Mouse (Mus musculus): ENCODE measurements at regions not wholly inside any gene's neighbourhood (a gene's known extent, or its start where the extent isn't known, plus 50 kb on each side); places are given as distances from the start of the nearest gene placed in this dataset.

DNA sequence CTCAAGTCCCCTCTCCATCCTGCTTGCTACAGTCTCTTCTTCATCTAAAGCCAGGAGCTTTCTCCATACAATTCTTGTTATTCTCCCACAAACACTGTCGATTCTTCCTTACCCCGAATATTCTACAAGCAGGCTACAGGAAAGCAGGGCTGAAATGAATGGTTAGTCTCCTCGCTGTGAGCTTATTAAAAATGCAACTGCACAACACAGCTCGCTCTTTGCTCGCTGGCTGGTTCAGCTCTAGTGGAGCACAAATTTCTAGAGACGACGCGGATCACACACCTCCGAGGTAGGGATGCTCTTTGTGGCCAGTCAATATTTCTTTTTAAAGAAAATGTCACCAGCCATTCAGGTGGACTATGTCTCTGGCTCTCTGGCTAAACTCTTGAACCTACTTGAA, 425.9 kb downstream of the Nedd1 start:
- TF ChIP-seq CTCF (IDR thresholded peaks at IDR 0.05; ENCODE audit: extremely low read depth, insufficient read length, insufficient replicate concordance, low read depth, low read length) (no peak), POLR2A (IDR thresholded peaks at IDR 0.05; ENCODE audit: low read depth, low read length) (no peak)
- H3K27ac ChIP-seq (ENCODE audit: insufficient read depth, low read depth, low read length) = no peak overlapping the region
- H3K4me1 ChIP-seq (ENCODE audit: control insufficient read depth, insufficient read depth, insufficient read length, low read length) = no peaks in the 10 kb centered on the region
- H3K36me3 ChIP-seq (ENCODE audit: control insufficient read depth, insufficient read depth, low read length) = no peaks in the 10 kb centered on the region
- H3K4me3 ChIP-seq (ENCODE audit: low read depth, low read length) = no peak overlapping the region
- 93% methylated on average over 9 of the region's 9 CpGs for WGBS
- no peaks in the 10 kb centered on the region for H3K27me3 ChIP-seq (ENCODE audit: control insufficient read depth, insufficient read depth, low read length)

DNA sequence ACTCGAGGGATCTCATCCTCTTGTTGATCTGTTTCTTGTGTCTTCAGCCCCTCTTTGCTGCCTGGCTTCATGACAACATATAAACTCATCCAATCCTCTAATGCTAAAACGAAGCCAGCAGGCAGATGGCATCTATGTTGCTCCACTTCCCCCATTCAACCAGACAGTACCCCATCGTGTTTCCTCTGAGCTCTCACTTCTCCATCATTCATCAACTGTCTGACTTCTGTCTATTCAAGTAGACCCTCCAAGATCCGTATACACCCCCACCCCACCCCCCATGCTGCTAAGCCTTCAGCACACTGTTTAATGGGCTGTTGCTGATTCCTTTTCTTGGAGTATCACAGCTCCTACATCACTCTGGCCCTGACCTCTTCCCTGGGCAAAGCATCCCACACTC, 429.0 kb downstream of the Nedd1 start:
- 57% methylated on average over 4 of the region's 4 CpGs for WGBS
- Histone ChIP-seq H3K27ac (ENCODE audit: insufficient read depth, low read depth, low read length) (no peak overlapping the region), H3K4me1 (ENCODE audit: control insufficient read depth, insufficient read depth, insufficient read length, low read length) (no peaks in the 10 kb centered on the region), H3K4me3 (ENCODE audit: low read depth, low read length) (no peak overlapping the region), H3K36me3 (ENCODE audit: control insufficient read depth, insufficient read depth, low read length) (no peaks in the 10 kb centered on the region), H3K27me3 (ENCODE audit: control insufficient read depth, insufficient read depth, low read length) (no peaks in the 10 kb centered on the region)
- TF ChIP-seq POLR2A (IDR thresholded peaks at IDR 0.05; ENCODE audit: low read depth, low read length) = no peak
- TF ChIP-seq CTCF (IDR thresholded peaks at IDR 0.05; ENCODE audit: extremely low read depth, insufficient read length, insufficient replicate concordance, low read depth, low read length) = no peak

DNA sequence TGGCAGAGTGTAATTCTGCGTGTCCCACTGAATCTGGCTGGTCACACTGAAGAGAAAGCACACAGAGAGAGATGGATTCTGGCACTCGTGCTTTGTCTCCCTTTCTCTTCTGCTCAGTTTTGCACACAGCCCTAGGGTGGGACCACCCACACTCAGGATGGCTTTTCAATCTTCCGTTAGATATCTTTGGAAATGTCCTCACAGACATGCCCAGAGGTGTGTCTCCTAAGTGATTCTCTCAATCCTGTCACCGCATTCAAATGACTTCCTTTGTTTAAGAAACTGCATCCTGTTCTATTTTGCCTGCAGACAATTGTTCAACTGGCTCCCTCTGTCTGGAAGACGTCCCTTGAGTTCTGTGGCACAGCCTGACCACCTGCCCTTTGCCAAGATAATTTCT, 433.0 kb downstream of the Nedd1 start:
- H3K27me3 ChIP-seq (ENCODE audit: control insufficient read depth, insufficient read depth, low read length) = no peaks in the 10 kb centered on the region
- H3K27ac ChIP-seq (ENCODE audit: insufficient read depth, low read depth, low read length) = no peak overlapping the region
- no peaks in the 10 kb centered on the region for H3K36me3 ChIP-seq (ENCODE audit: control insufficient read depth, insufficient read depth, low read length)
- whole genome bisulfite sequencing = 68% methylated on average over 5 of the region's 5 CpGs
- no peak for TF ChIP-seq CTCF (IDR thresholded peaks at IDR 0.05; ENCODE audit: extremely low read depth, insufficient read length, insufficient replicate concordance, low read depth, low read length)
- no peak for TF ChIP-seq POLR2A (IDR thresholded peaks at IDR 0.05; ENCODE audit: low read depth, low read length)
- no peaks in the 10 kb centered on the region for H3K4me1 ChIP-seq (ENCODE audit: control insufficient read depth, insufficient read depth, insufficient read length, low read length)
- H3K4me3 ChIP-seq (ENCODE audit: low read depth, low read length) = no peak overlapping the region

DNA sequence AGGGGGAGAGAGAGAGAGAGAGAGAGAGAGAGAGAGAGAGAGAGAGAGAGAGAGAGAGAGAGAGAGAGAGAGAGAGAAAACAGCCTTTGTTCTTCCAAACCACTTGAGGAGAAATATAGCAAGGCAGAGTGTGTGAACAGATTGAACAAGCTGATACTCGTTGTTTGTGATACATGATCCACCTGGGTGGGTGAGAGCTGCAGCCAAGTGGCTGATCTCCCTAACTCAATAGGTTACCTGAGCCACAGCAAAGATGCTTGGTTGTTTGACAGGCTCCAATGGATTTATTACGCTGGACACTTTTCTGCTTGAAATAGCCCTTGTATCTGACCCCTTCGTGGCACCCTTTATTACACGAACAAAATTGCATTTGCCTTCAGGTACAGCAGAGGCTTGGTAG, 438.0 kb downstream of the Nedd1 start:
- no peaks in the 10 kb centered on the region for H3K27me3 ChIP-seq (ENCODE audit: control insufficient read depth, insufficient read depth, low read length)
- H3K4me3 ChIP-seq (ENCODE audit: low read depth, low read length) = no peak overlapping the region
- H3K36me3 ChIP-seq (ENCODE audit: control insufficient read depth, insufficient read depth, low read length) = no peaks in the 10 kb centered on the region
- H3K27ac ChIP-seq (ENCODE audit: insufficient read depth, low read depth, low read length) = no peak overlapping the region
- no peak for TF ChIP-seq CTCF (IDR thresholded peaks at IDR 0.05; ENCODE audit: extremely low read depth, insufficient read length, insufficient replicate concordance, low read depth, low read length)
- no peak for TF ChIP-seq POLR2A (IDR thresholded peaks at IDR 0.05; ENCODE audit: low read depth, low read length)
- WGBS = 48% methylated on average over 4 of the region's 4 CpGs
- no peaks in the 10 kb centered on the region for H3K4me1 ChIP-seq (ENCODE audit: control insufficient read depth, insufficient read depth, insufficient read length, low read length)

DNA sequence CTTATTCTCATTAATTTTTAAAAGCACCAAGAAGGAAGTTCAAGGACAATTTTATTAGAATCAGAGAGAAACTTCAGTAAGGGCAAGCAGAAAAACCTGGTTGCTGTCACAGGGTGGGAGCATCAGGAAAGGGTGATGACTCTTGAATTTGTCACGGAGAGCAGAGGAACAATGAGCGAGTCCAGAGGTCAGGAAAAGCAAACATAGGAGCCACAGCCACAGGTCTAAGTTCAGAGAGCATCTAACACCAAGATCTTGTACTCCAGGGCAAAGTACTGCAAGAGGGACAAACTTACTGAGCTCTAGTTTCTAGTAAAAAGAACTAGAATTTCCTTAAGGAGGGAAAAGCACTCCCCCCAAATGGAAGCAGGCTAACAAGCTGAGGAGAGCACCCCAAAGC, 444.2 kb downstream of the Nedd1 start:
- no peak overlapping the region for H3K27ac ChIP-seq (ENCODE audit: insufficient read depth, low read depth, low read length)
- no peaks in the 10 kb centered on the region for H3K36me3 ChIP-seq (ENCODE audit: control insufficient read depth, insufficient read depth, low read length)
- H3K4me3 ChIP-seq (ENCODE audit: low read depth, low read length) = no peak overlapping the region
- 28% methylated on average over 2 of the region's 2 CpGs for WGBS
- no peaks in the 10 kb centered on the region for H3K4me1 ChIP-seq (ENCODE audit: control insufficient read depth, insufficient read depth, insufficient read length, low read length)
- no peaks in the 10 kb centered on the region for H3K27me3 ChIP-seq (ENCODE audit: control insufficient read depth, insufficient read depth, low read length)
- no peak for TF ChIP-seq CTCF (IDR thresholded peaks at IDR 0.05; ENCODE audit: extremely low read depth, insufficient read length, insufficient replicate concordance, low read depth, low read length)
- no peak for TF ChIP-seq POLR2A (IDR thresholded peaks at IDR 0.05; ENCODE audit: low read depth, low read length)

DNA sequence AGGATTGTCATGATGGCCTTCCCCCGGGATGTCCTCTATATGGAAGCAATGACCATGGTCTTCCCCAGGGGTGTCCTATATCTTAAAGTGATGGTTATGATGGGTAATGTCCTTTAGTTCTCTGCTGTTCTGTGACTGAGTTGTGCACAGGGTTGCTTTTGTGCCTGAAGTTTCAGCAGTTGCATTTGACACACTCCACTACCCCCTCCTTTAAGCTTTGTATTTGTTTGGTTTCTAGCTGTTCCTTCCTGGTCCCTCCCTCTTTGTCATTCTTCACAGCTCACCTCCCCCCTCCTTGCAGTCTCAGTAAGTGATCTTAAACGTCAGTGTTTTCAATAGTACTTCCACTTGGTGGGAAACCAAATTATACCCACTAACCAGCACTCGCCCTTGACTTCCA, 464.4 kb downstream of the Nedd1 start:
- Histone ChIP-seq H3K27ac (ENCODE audit: insufficient read depth, low read depth, low read length) (no peak overlapping the region), H3K4me1 (ENCODE audit: control insufficient read depth, insufficient read depth, insufficient read length, low read length) (no peaks in the 10 kb centered on the region), H3K36me3 (ENCODE audit: control insufficient read depth, insufficient read depth, low read length) (no peaks in the 10 kb centered on the region), H3K27me3 (ENCODE audit: control insufficient read depth, insufficient read depth, low read length) (no peaks in the 10 kb centered on the region; the same call in 1 of the 2 replicates), H3K4me3 (ENCODE audit: low read depth, low read length) (no peak overlapping the region)
- WGBS = 58% methylated on average over 3 of the region's 3 CpGs
- no peak for TF ChIP-seq CTCF (IDR thresholded peaks at IDR 0.05; ENCODE audit: extremely low read depth, insufficient read length, insufficient replicate concordance, low read depth, low read length)
- TF ChIP-seq POLR2A (IDR thresholded peaks at IDR 0.05; ENCODE audit: low read depth, low read length) = no peak

DNA sequence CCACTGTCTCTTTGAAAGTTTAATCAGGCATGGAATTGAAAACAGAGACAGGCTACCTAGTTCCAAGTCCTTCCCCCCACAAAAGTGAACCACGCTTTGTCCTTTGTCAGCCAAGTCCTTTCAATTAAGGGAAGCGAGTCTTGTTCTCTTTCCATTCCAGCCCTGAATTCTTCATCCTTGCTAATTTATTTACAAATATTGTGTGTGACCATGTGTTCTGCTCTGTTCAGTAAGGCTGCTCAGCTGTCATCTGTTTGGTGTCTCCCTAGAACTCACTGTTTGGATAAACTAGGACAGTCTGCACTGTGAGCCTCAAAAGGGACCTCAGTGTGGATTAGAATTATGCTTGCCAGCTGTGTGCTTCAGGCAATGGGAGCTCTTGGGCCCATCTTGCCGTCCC, 473.6 kb downstream of the Nedd1 start:
- no peak overlapping the region for H3K27ac ChIP-seq (ENCODE audit: insufficient read depth, low read depth, low read length)
- no peak overlapping the region for H3K4me3 ChIP-seq (ENCODE audit: low read depth, low read length)
- TF ChIP-seq CTCF (IDR thresholded peaks at IDR 0.05; ENCODE audit: extremely low read depth, insufficient read length, insufficient replicate concordance, low read depth, low read length) (no peak), POLR2A (IDR thresholded peaks at IDR 0.05; ENCODE audit: low read depth, low read length) (no peak)
- 79% methylated on average over 3 of the region's 3 CpGs for WGBS
- H3K27me3 ChIP-seq (ENCODE audit: control insufficient read depth, insufficient read depth, low read length) = no peaks in the 10 kb centered on the region
- no peaks in the 10 kb centered on the region for H3K36me3 ChIP-seq (ENCODE audit: control insufficient read depth, insufficient read depth, low read length)
- no peaks in the 10 kb centered on the region for H3K4me1 ChIP-seq (ENCODE audit: control insufficient read depth, insufficient read depth, insufficient read length, low read length)

DNA sequence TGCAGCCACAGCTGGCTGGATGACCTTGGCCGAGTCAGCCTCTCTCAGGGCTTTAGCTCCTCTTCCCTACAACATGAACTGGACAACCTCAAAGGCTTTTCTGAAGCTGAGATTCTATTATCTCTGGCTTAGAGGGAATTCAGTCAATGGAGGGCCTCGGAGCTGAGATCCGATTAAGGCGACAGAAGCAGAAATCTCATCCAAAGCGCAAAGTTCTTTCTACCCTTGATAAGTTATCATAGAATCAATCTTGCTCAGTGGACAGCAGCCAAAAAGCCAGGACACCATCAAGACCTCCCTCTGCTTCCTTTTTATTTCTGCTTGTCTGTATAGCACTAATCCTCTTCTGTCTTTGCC, 474.8 kb downstream of the Nedd1 start:
- 61% methylated on average over 5 of the region's 5 CpGs for WGBS
- no peak overlapping the region for H3K4me3 ChIP-seq (ENCODE audit: low read depth, low read length)
- H3K36me3 ChIP-seq (ENCODE audit: control insufficient read depth, insufficient read depth, low read length) = no peaks in the 10 kb centered on the region
- H3K27me3 ChIP-seq (ENCODE audit: control insufficient read depth, insufficient read depth, low read length) = no peaks in the 10 kb centered on the region
- no peak overlapping the region for H3K27ac ChIP-seq (ENCODE audit: insufficient read depth, low read depth, low read length)
- no peaks in the 10 kb centered on the region for H3K4me1 ChIP-seq (ENCODE audit: control insufficient read depth, insufficient read depth, insufficient read length, low read length)
- TF ChIP-seq POLR2A (IDR thresholded peaks at IDR 0.05; ENCODE audit: low read depth, low read length) = no peak
- no peak for TF ChIP-seq CTCF (IDR thresholded peaks at IDR 0.05; ENCODE audit: extremely low read depth, insufficient read length, insufficient replicate concordance, low read depth, low read length)
